Mouse (Mus musculus) heart, postnatal 0 days (tissue): ENCODE results near the gene Gm16181. TPM values are rescaled to one million over a fixed set of nuclear protein-coding genes. Genes with fewer than 3 reads are reported as not detected.

Experiments used
- ATAC-seq: fragments of 200-750 bp; cut with Nextera tagmentation; 2 replicates; pipeline ENCODE4 v1.8.0; 2017; ENCODE audit warnings: low read depth, moderate number of reproducible peaks, moderate library complexity; ENCODE audit not compliant: insufficient read depth
- DNase-seq: peaks from one replicate; pipeline ENCODE4 v3.0.0-alpha.2; 2016; ENCODE audit warnings: low spot score
- H3K27ac ChIP-seq: fragments of 300-500 bp; sonication (generic); 2 replicates; pipeline ENCODE4 v1.5.1; 2014; ENCODE audit warnings: low read depth, mild to moderate bottlenecking
- H3K27me3 ChIP-seq: fragments of 300-500 bp; sonication (generic); 2 replicates; pipeline ENCODE4 v1.6.1; 2014; ENCODE audit warnings: low read length, mixed read lengths; ENCODE audit not compliant: control insufficient read depth, insufficient read depth
- H3K36me3 ChIP-seq: fragments of 300-500 bp; sonication (generic); replicated peaks from 2 replicates; pipeline ENCODE4 v1.6.1; 2014; ENCODE audit warnings: low read length, mixed read lengths; ENCODE audit not compliant: control insufficient read depth, insufficient read depth
- H3K4me1 ChIP-seq: fragments of 300-500 bp; sonication (generic); 2 replicates; pipeline ENCODE4 v1.6.1; 2014; ENCODE audit warnings: antibody characterized with exemption; ENCODE audit not compliant: control insufficient read depth, insufficient read depth
- H3K4me2 ChIP-seq: fragments of 300-500 bp; sonication (generic); 2 replicates; pipeline ENCODE4 v1.6.1; 2014; ENCODE audit warnings: low read depth, mild to moderate bottlenecking, low read length, moderate library complexity
- H3K4me3 ChIP-seq: fragments of 300-500 bp; sonication (generic); 2 replicates; pipeline ENCODE4 v1.5.1; 2014; ENCODE audit warnings: low read depth, low read length
- H3K9ac ChIP-seq: fragments of 300-500 bp; sonication (generic); replicated peaks from 2 replicates; pipeline ENCODE4 v1.6.1; 2014; ENCODE audit warnings: low read depth, low read length, mixed read lengths
- H3K9me3 ChIP-seq: fragments of 300-500 bp; sonication (generic); replicated peaks from 2 replicates; pipeline ENCODE4 v1.6.1; 2016; ENCODE audit warnings: low read length; ENCODE audit not compliant: control insufficient read depth
- CTCF ChIP-seq: IDR thresholded peaks from 2 replicates; pipeline ENCODE4 v1.5.1; 2016; ENCODE audit warnings: antibody characterized with exemption, control low read depth, low read depth
- EP300 ChIP-seq: IDR thresholded peaks from 2 replicates; pipeline ENCODE4 v1.6.1; 2016; ENCODE audit warnings: antibody characterized with exemption, low read depth
- WGBS: fragments of 180-500 bp; shearing (Covaris S2); extraction: QIAGEN DNeasy Blood & Tissue Kit; methylation state at CpG from one replicate; pipeline ENCODE4 v1.1.7; 2014; 5-methylcytosine and 5-hydroxymethylcytosine counted together
- polyA plus RNA-seq: library from polyadenylated mRNA; unstranded; fragments of >200 nt; fragmentation: Nextera tagmentation; extraction: Ambion mirVana; gene quantifications from 2 replicates; pipeline ENCODE4 v1.2.1, GENCODE M21; 2015
- total RNA-seq: library from RNA; depleted of rRNA; stranded (reverse); fragments of >200 nt; gene quantifications from 2 replicates; pipeline ENCODE4 v1.2.3, GENCODE M21; 2014; ENCODE audit warnings: low replicate concordance

Gene Gm16181
- total and polyA plus RNA-seq, 2 experiments from 2014 or later: 0.87 TPM; not detected in 1

- ATAC-seq (no peak), DNase-seq (no peak)
- WGBS: 4% methylated on average over 16 of the region's 16 CpGs
- Histone ChIP-seq H3K9me3 (no peaks in the 10 kb centered on the region), H3K4me2 (peak overlapping the region; percentile 77), H3K4me1 (peaks cover 24% of the 10 kb centered on the region), H3K27me3 (no peaks in the 10 kb centered on the region), H3K27ac (peak overlapping the region; percentile 100), H3K9ac (peak overlapping the region; percentile 98), H3K4me3 (peak overlapping the region; percentile 90), H3K36me3 (peaks cover 50% of the 10 kb centered on the region)
- TF ChIP-seq EP300 (no peak), CTCF (0 out of 2 replicates have a peak, but pooled peaks have one; percentile 7)
Observed at GRCm38 (mm10) chr17:35243086-35243485, 22.5 kb downstream of the Gm16181 start.

- H3K27me3 ChIP-seq: no peaks in the 10 kb centered on the region
- TF ChIP-seq EP300 (no peak), CTCF (no peak)
- DNase-seq (no peak), ATAC-seq (no peak)
- no peak overlapping the region for H3K4me2 ChIP-seq
- peaks cover 24% of the 10 kb centered on the region for H3K4me1 ChIP-seq
- no peak overlapping the region for H3K4me3 ChIP-seq
- peaks cover 69% of the 10 kb centered on the region for H3K36me3 ChIP-seq
- H3K9me3 ChIP-seq: no peaks in the 10 kb centered on the region
- no peak overlapping the region for H3K27ac ChIP-seq
- 43% methylated on average over 2 of the region's 2 CpGs for WGBS
- no peak overlapping the region for H3K9ac ChIP-seq
Observed at GRCm38 (mm10) chr17:35244999-35245398, 24.4 kb downstream of the Gm16181 start.

- no peak for TF ChIP-seq EP300
- peak; percentile 39 for TF ChIP-seq CTCF
- H3K9me3 ChIP-seq: no peaks in the 10 kb centered on the region
- 74% methylated on average over 15 of the region's 15 CpGs for WGBS
- peaks cover 79% of the 10 kb centered on the region for H3K36me3 ChIP-seq
- ATAC-seq: no peak
- 0 out of 2 replicates have a peak overlapping the region, but pooled peaks have one; percentile 5 for H3K9ac ChIP-seq
- DNase-seq: no peak
- no peak overlapping the region for H3K4me3 ChIP-seq
- no peaks in the 10 kb centered on the region for H3K27me3 ChIP-seq
- H3K4me1 ChIP-seq: peaks cover 16% of the 10 kb centered on the region
- no peak overlapping the region for H3K27ac ChIP-seq
- H3K4me2 ChIP-seq: no peak overlapping the region
Observed at GRCm38 (mm10) chr17:35245731-35246623, 25.3 kb downstream of the Gm16181 start.

GRCm38 (mm10) chr17:35247144-35247543, 26.5 kb downstream of the Gm16181 start:
- Histone ChIP-seq H3K4me3 (no peak overlapping the region), H3K9ac (no peak overlapping the region), H3K36me3 (peaks cover 90% of the 10 kb centered on the region), H3K27ac (no peak overlapping the region), H3K4me1 (peaks cover 16% of the 10 kb centered on the region), H3K27me3 (no peaks in the 10 kb centered on the region), H3K9me3 (no peaks in the 10 kb centered on the region), H3K4me2 (no peak overlapping the region)
- DNase-seq (no peak), ATAC-seq (no peak)
- 57% methylated on average over 7 of the region's 7 CpGs for WGBS
- no peak for TF ChIP-seq EP300
- TF ChIP-seq CTCF: no peak

GRCm38 (mm10) chr17:35248986-35249385, 28.4 kb downstream of the Gm16181 start:
- no peak for TF ChIP-seq EP300
- TF ChIP-seq CTCF: no peak
- Histone ChIP-seq H3K9me3 (no peaks in the 10 kb centered on the region), H3K27ac (no peak overlapping the region), H3K9ac (no peak overlapping the region), H3K36me3 (peaks cover 100% of the 10 kb centered on the region), H3K4me3 (no peak overlapping the region), H3K4me1 (peaks cover 5% of the 10 kb centered on the region), H3K27me3 (no peaks in the 10 kb centered on the region), H3K4me2 (no peak overlapping the region)
- ATAC-seq (no peak), DNase-seq (no peak)
- WGBS: 89% methylated on average over 14 of the region's 14 CpGs
